Mouse (Mus musculus) kidney, adult 9 months (tissue): ENCODE results near the gene Lgals4.
"Not testable (repeated sequence)": the region's sequence is repeated elsewhere in the genome, so short reads cannot be mapped to it uniquely, and the experiment has no call there.

ENCODE experiments used
- DNase-seq: peaks from one replicate; pipeline ENCODE4 v3.0.0; 2022

Lgals4 gene

GRCm38 (mm10) chr7:28867508-28868340 lies 34.1 kb downstream of the Lgals4 start:
- peak; percentile 85 for DNase-seq

- no peak for DNase-seq
These were observed 37.4 kb downstream of the Lgals4 start for GRCm38 (mm10) chr7:28870901-28871664.

GRCm38 (mm10) chr7:28874565-28874964 lies 40.9 kb downstream of the Lgals4 start:
- DNase-seq, result no peak

GRCm38 (mm10) chr7:28876099-28876498 lies 42.4 kb downstream of the Lgals4 start:
- no peak for DNase-seq

GRCm38 (mm10) chr7:28877155-28877554 lies 43.5 kb downstream of the Lgals4 start:
- DNase-seq, result no peak

GRCm38 (mm10) chr7:28877856-28878255 lies 44.2 kb downstream of the Lgals4 start:
- DNase-seq, result no peak

GRCm38 (mm10) chr7:28879606-28880005 lies 46.0 kb downstream of the Lgals4 start:
- DNase-seq, result no peak

- no peak for DNase-seq
These were observed 46.9 kb downstream of the Lgals4 start for GRCm38 (mm10) chr7:28880554-28880953.

- DNase-seq, result no peak
These were observed 47.5 kb downstream of the Lgals4 start, which contains the start of gene Capn12 for GRCm38 (mm10) chr7:28881199-28881598. Gene Capn12 (plus strand): TSS chr7:28881422.

- no peak for DNase-seq
These were observed 49.4 kb downstream of the Lgals4 start for GRCm38 (mm10) chr7:28883039-28883438.

GRCm38 (mm10) chr7:28883704-28884103 lies 50.0 kb downstream of the Lgals4 start:
- not testable (repeated sequence) for DNase-seq

GRCm38 (mm10) chr7:28886486-28886885 lies 52.8 kb downstream of the Lgals4 start:
- DNase-seq, result no peak

GRCm38 (mm10) chr7:28888701-28889161 lies 55.1 kb downstream of the Lgals4 start:
- DNase-seq, result no peak
